Mouse (Mus musculus): ENCODE data around the gene Traf3ip1.
A peak's percentile ranks its signal among the peaks of the same experiment; 100 is the strongest.
"Not testable (repeated sequence)": the region's sequence is repeated elsewhere in the genome, so short reads cannot be mapped to it uniquely, and the experiment has no call there.

Traf3ip1 gene

DNA sequence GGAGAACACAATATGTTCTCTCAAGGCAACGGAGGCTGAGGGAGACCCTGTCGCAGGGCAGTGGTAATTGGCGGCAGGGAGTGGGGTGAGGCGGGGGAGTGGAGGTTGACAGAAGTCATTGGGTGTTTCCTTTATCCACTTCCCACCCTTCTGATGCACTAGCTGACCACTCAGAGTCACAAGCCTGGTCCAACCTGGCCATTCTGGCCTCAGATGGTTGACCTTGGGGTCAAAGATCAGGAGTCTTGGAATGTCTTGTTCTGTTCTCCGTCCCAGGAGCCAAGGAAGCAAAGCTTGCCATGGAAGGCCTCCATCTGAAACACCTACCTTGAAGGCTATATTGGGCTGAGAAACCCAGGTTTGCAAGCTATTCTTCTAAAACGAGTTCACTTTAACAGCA, 28.3 kb upstream of the Traf3ip1 start:
- no peak for DNase-seq

DNA sequence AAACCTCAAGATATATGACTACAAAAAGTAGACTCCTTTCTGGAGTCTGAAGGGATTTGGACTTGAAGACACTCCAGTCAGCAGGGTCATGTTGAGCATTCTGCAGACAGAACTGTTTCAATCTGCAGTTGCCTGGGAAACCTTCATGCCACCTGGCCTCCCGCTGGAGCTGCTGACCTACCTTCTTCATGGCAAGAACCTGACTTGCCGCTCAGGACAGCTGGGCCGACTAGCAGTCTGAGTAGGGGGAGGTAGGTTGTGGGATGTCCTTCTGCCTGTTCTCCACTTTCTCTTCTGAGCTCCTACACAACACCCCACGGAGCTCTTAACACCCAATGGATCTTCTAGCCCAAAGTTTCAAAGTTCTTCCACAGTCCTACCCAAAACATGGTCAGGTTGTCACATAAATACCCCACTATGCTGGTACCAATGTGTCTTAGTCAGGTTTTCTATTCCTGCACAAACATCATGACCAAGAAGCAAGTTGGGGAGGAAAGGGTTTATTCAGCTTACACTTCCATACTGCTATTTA, 24.5 kb upstream of the Traf3ip1 start:
- DNase-seq: no peak

DNA sequence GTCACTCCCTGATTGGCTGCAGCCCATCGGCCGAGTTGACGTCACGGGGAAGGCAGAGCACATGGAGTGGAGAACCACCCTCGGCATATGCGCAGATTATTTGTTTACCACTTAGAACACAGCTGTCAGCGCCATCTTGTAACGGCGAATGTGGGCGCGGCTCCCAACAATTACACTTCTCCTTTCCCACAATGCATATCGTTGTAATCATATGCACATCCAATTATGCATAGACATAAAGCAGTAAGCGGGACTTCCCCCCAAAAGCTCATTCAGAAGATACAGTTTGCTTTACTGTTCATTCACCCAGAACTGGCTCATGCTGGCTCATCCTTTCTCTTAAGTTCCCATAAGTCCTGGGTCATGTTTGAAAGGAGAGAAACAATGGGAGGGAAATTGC, 16.3 kb upstream of the Traf3ip1 start:
- not testable (repeated sequence) for DNase-seq

DNA sequence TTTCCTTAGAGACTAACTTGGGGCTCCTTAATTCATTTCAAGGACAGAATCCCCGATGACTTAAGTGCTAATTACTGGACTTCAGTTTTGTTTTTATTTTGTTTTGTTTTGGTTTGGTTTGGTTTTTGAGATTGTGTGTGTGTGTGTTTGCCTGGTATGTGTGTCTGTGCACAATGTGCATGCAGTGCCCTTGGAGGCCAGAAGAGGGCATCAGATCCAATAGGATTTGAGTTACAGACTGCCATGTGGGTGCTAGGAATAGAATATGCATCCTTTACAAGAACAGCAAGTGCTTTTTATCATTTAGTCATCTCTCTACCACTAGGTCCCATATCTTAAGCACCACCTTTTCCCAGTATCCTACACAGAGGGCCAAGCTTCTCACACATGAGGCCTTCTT, 15.5 kb upstream of the Traf3ip1 start:
- DNase-seq: no peak

DNA sequence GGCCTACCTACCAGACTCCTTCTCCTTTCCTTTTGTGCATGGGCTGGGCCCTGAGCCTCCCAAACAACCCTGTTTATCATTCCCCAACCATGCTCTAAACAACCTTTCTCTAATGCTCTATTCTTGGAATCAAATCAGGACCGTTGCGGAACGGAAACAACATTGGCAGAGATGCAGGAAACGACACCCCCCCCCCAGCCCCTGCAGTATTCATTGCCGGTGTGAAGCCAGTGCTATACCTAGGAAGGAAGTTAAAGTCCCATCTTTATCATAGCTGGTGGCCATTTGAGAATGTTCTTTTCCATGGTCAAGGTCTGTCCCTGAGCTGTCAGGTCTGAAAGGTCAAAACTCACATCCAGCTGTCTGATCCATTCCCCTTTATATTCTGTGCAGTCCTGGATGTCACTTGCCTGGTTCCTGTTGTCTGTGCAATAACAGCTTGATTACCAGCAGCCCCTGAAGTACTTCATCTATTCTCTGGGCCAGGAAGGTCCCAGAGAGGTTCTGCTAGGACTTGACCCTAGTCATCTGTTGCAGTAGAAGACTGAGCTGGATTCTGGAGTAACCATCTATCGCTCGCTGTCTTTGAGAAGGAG, 11.7 kb upstream of the Traf3ip1 start:
- no peak for DNase-seq

DNA sequence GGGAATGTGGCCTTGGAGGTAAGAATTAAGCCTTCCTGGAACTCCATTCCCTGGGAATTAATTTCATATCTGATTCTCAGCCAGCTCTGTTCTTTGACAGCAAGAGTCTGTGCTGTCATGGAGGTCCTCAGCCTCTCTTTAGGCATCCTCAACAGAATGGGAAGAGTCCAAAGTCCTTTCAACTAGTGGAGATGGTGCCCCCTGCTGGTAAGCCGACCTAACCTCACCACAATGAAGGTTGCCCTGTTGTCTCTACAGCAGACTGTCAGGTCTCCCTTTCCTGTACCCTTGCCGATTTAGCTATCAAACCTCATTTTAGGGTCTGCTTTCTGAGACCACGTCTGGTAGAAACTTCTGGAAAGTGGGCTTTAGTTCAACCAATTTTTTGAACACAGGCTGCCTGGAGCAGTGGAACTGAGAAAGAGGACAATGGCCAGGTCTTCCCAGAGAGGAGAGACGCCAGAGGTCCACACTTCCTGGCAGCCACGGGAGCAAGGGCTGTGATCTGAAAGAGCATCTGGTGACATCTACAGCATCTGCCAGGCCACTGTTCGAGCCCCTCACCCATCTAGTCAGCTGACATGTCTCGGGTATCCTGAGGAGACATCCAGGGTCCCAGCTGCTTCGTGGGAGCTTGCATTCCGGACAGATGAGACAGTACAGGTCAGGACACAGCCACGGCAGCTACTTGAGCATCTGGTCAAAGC, 11.0 kb upstream of the Traf3ip1 start:
- peak; percentile 80 to 87 for DNase-seq

DNA sequence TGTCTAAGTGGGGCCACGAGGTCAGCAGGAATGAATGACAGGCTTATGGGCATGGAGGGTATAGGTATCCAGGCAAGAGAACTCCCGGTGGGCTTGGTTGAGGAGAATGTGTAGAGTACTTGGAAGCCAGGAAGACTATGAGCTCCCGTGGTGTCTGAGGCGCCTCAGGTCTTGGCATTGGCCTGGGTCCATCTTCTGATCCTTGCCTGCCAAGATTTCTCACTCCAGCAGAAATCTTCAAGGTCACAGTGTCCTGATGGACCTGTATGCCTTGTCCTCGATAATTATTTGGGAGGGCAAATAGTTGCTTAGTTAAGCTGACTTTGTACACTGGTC, 10.5 kb upstream of the Traf3ip1 start:
- DNase-seq: no peak

DNA sequence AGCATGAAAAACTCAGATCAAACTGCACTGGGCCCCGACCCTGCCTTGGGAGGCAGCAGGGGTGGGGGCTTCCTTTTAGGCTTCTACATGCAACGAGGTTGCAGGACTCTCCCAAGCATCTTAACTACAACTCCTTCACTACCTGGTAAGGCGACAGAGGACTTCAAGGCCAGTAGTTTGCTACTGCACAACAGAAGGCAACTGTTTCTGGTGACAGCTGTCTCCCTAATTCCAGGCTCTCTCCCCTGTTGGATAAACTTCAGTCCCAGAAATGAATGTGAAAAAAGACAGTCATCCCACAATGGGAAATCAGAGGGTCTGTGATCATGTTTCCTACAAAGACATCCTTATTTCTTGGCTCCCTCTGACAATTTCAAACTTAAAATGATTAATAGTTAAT, 9.0 kb upstream of the Traf3ip1 start:
- no peak for DNase-seq

DNA sequence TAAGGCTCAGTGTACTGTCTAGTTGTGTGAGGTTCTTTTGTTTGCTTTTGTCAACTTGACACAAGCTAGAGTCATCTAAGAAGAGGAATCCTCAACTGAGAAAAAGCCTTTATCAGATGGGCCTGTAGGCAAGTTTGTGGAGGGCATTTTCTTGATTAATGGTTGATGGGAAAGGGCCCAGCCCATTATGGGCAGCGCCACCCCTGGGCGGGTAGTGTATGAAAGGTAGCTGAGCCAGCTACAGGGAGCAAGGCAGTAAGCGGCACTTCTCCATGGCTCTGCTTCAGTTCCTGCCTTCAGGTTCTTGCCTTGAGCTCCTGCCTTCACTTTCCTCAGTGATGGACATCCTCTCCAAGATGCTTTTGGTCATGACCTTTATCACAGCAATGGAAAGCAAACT, 8.3 kb upstream of the Traf3ip1 start:
- DNase-seq: no peak

DNA sequence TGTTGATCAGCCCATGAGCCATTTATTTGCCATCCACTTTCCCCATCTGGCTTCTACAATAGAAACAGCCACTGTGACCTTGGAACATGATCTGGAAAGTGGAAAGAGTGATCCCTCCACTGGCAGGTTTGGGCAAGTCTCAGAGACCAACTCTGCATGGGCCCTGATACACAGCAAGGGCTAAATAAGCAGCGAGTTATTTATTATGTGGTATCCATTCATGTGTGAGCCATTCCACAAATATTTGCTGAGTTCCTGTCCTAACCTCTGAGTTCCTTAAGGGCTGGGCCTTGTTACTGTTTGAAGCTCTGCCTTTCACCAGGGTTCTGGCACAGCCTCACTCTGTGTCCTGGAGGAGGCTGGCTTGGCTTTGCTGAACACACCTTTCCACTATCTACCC, 4.1 kb upstream of the Traf3ip1 start:
- peak; percentile 28 to 63 for DNase-seq

DNA sequence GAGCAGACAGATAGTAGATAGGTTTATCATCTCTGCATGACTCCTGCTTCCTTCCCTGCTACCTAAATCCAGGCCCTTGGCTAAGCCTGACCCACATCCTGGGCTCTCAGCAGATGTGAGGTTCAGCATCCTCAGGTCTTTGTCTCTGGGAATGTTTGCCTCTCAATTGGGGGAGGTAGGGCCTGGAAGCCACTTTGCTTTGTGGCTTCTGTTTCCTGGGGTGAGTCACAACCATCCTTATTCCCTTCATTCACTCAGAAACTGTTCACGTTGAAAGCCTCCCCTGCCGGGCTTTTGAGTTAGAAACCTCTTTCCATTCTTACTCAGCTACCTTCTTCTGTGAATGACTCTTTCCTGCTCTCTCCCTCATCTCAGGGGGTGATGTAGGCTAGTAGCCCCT, 1.7 kb upstream of the Traf3ip1 start:
- no peak for DNase-seq

DNA sequence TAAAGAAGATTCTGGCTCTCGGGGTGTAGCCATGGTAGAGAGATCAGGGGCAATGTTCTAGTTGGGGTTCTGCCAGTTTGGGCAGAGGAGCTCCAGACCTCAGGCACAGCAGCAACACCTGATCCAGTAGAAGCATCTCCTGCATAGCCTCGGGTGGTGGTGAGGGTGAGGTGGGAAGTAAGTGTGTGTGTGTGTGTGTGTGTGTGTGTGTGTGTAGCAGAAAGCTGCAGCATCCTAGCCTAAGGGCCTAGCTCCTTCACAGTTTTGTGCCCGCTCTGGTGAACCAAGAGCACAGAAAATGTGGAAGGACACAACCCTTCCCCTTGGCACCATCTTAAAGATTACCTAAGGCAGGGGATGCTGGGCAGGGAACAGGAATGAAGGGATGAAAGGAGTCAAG, 509 bp upstream of the Traf3ip1 start:
- DNase-seq: no peak

DNA sequence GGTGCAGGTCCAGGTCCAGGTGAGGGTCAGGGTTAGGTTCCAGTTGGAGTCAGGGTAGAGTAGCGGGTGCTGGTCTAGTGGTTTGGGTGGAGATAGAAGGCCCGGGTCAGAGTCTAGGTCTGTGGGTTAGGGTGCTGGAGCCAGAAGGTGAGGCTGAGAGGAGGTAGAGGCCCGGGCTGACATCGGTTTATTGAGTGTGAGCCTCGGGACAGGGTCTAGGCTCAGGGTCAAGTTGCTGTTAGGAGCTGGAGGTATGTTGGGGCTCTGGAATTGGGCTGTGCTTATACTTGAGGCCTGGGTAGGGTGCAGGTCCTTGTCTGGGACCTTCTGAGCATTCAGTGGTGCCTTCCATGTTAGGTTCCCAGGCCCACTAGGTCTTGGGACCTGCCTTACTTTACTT, 874 bp downstream of the Traf3ip1 start:
- no peak for DNase-seq

DNA sequence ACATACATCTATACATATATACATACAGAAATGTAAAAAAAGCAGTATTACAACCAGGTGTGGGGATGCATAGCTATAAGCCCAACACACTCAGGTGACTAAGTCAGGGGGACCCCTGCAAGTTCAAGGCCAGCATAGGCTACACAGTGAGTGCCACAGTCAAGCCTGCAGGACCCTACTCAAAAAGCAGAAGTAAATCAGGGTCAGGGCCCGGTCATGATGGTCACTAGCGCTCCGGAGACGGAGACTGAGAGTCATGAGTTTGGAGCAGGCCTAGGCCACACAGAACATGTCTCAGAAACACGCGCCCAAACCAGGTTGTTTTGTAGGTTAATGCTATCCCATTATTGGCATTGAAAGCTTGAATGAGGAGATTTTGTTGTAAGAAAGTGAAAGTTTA, 4.1 kb downstream of the Traf3ip1 start:
- DNase-seq: no peak

DNA sequence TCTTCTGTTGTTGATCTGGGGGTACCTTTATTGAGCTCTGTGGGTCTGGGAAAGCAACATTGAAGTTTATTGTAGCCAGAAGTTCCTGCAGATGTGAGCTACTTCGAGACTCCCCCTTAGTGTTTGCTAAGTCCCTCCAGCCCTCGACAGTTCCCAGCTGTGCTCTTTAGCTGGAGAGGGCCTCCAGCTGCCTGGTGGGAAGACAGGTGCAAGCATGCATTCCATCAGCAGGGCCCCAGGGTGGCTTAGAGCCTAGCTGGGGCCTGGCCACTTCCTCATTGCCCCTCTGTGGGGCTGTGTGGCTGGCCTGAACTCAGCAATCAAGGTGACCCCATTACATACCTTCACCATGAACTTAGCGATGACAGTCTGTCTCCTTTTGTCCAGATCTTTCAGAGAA, 10.2 kb downstream of the Traf3ip1 start:
- DNase-seq: no peak

DNA sequence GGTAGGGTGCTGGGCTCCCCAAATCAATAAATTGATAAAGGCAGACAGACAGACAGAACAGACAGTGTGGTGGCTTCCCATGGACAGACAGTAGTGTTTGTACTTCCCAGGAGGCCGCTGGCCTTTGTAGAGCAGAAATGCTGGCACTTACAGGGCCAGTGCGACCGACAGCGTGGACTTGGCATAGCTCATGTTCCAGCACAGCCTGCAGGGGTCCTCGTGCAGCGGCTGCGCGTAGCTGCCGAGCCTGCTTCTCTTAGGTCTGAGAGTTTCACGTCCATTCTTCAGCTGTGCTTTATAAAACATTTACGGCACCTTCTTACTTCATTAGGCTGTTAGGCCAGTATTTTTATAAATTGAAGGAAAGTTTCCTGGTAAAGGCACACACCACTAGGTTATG, 20.5 kb downstream of the Traf3ip1 start:
- no peak for DNase-seq

DNA sequence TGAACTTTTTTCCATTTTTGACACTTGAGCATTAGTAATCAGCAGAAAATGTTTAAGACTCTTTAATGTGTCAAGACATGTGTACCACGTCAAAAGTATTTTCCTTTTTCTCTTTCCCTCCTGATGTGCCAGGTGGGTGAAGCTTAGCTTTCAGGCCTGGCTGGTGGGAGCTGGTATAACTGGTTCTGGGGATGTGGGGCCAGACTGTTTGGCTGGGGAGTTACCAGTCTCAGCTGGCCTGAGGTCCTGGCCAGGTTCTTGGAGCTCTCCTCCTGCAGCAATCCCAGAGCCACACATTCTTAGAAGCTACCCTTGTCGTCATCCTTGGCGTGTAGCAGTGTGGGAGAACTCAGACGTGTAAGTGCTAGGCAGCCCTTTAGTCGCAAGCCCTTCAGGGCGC, 21.2 kb downstream of the Traf3ip1 start:
- no peak for DNase-seq

DNA sequence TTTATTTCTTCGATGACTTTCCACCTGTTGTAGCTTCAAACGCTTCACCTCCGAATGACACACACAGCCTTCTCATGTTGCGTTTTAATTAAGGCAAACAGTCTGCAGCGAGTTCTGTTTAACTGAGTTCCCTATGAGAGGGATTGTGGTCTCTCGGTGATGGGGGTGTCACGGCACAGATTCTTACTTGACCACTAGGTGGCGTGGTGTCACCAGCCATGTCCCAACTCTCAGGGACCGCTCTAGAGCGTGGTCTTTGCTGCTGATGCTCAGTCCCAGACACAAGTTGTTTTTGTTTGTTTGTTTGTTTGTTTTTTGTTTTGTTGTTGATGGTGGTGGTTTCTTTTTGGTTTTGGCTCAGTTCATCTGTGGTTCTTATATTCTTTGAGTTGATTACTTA, 29.3 kb downstream of the Traf3ip1 start:
- DNase-seq: peak; percentile 31 to 50

DNA sequence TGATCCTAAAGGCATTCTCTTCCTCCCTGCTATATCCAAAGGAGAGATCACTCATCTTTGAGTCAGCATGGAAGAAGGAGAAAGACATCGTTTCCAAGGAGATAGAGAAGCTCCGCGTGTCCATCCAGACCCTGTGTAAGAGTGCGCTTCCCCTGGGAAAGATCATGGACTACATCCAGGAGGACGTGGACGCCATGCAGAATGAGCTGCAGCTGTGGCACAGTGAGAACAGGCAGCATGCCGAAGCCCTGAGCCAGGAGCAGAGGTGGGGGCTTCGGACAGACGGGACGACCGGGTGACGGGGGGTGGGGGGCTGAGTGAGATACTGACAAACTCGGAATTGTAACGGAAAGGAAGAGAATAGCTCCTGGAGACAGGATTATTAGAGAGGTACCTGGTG, 31.4 kb downstream of the Traf3ip1 start:
- DNase-seq: no peak

DNA sequence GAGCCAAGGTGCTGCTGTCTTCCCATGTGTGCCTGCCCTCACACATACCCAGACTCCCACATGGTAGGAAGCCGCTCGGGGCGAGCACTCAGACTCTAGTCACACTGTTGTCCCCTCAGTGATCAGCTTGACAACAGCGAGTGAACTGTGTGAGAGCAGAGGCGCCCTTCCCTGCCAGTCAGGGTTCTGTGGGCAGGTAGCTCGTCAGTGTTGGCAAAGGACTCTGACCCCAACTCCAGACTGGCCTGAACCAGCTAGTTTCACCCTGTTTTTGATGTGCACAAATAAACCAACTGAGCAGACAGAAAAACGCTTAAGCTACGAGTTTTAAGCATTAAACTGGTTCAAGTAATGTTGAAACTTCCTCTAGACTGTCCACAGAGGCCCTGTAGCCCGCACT, 35.7 kb downstream of the Traf3ip1 start:
- DNase-seq: no peak

DNA sequence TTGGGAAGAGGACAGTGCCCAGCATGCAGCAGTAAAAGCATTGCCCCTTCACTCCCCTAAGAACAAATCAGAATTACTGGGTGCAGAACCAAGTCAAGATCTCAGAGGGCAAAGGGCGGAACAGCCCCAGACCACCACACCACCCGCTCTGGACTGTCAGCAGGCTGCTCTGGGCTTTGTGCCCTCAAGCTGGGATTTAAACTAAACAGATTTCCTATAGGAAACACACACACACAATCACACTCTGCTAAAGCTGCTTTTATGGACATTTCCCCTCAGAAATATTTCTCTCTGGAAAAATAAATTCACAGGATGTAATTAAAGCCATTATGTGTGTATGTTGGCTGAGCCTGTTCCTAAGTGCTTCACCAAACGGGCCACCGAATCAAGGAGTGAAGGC, 37.8 kb downstream of the Traf3ip1 start:
- DNase-seq: no peak

DNA sequence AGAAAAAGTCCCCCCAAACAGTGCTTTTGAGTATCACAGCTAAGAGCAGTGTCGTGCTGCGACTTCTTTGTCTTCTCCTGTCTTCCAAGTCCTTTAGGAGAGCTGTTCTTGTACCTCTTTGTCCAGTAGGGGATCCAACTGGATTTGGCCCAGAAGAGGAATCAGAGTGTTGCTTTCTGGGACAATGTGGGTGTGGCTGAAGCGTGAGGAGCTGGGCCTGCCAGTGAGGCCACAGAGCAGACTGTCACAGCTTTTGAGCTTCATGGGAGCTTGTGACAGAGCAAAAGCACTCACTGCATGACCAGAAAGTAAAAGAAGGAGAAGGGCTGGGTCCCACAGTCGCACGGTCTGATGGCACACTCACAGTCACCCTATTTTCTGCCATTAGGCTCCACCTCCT, 38.4 kb downstream of the Traf3ip1 start:
- DNase-seq: no peak

DNA sequence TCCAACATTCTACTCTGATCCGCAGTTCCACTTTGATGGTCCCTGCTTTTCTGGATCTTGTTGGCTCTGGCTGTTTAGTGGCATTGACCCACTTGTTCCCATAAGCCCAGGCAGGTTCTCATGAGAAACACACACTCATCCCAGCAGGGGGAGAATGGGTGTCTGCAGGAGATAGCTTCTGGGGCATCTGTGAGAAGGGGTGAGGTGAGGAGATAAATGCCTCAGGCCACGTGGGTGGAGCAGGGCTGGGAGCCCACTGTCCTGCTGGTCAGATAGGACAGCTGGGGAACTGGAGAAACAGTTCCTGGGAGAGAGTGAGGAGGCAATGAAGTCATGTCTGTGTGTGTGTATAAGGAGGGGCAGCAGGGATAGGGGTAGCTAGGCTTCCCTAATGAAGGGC, 39.0 kb downstream of the Traf3ip1 start:
- no peak for DNase-seq

DNA sequence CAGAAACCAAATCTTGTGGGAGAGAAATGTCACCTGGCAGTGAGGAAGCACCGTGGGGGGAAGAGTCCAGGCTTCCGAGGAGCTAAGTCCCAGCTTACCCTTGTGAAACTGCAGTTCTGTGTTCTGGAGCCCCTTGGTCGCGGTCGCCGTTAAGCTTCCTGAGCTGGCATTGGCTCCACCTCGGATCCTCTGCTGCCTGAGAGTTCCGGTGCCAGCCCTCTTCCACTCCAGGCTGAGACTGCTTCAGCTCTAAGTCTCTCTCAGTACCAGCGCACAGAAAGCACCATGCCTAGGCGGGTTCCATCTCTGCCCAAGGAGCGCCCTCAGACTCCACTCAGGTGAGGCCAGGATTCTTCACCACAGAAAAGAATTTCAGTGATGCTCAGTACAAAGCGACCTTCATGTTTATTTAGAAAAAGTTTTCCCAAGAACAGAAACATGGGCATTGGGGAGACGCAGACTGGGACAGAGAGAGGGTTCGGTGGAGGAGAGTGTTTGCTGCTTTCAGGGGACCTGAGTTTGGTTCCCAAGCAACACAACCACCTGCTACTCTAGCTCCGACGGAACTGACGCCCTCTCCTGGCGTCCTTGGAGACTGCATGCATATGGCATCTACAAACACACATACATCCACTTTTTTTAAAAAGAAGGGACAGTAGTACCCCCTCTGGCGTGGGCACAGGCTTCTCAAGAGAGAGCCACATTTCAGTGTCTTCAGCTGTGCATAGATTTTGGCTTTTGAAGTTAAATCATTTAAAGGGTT, 39.7 kb downstream of the Traf3ip1 start:
- DNase-seq: no peak
